Mouse (Mus musculus) liver, embryonic 14.5 days (tissue): ENCODE measurements at regions not wholly inside any gene's neighbourhood (a gene's known extent, or its start where the extent isn't known, plus 50 kb on each side); places are given as distances from the start of the nearest gene placed in this dataset.

Experiments
- ATAC-seq: fragments of 200-750 bp; cut with Nextera tagmentation; 2 replicates; pipeline ENCODE4 v1.8.0; 2017; ENCODE audit warnings: moderate number of reproducible peaks, mild to moderate bottlenecking, moderate library complexity; ENCODE audit not compliant: insufficient read depth
- DNase-seq, 3 experiments: peaks; one replicate each; pipeline ENCODE4 v3.0.0-alpha.2; 2012 to 2013; ENCODE audit warnings: low read depth in 3 of 3, low spot score in 3 of 3
- H3K27ac ChIP-seq: fragments of 300-500 bp; sonication (generic); 2 replicates; pipeline ENCODE4 v1.5.1; 2014; ENCODE audit warnings: moderate library complexity, mild to moderate bottlenecking, control low read depth, inconsistent platforms
- H3K27me3 ChIP-seq: fragments of 300-500 bp; sonication (generic); 2 replicates; pipeline ENCODE4 v1.6.1; 2014; ENCODE audit warnings: mild to moderate bottlenecking, low read length, moderate library complexity; ENCODE audit not compliant: control insufficient read depth, insufficient read depth
- H3K36me3 ChIP-seq: fragments of 300-500 bp; sonication (generic); replicated peaks from 2 replicates; pipeline ENCODE4 v1.6.1; 2014; ENCODE audit warnings: low read depth; ENCODE audit not compliant: control insufficient read depth, insufficient read depth
- H3K4me1 ChIP-seq, 2 experiments: fragments of 200-500 bp in 1 of 2; fragments of 300-500 bp in 1 of 2; sonication (generic) in 1 of 2; replicated peaks; 2 replicates each; pipeline ENCODE4 v1.6.1; 2012 to 2014; ENCODE audit warnings: antibody characterized with exemption in 1 of 2, inconsistent platforms in 1 of 2, low read length in 1 of 2; ENCODE audit not compliant: control insufficient read depth in 2 of 2, insufficient read depth in 2 of 2
- H3K4me2 ChIP-seq: fragments of 300-500 bp; sonication (generic); 2 replicates; pipeline ENCODE4 v1.6.1; 2014; ENCODE audit warnings: low read depth, mild to moderate bottlenecking, control low read depth, moderate library complexity
- H3K4me3 ChIP-seq, 2 experiments: fragments of 200-500 bp in 1 of 2; fragments of 300-500 bp in 1 of 2; sonication (generic) in 1 of 2; 2 replicates each; pipeline ENCODE4 v1.5.1; 2012 to 2014; ENCODE audit warnings: low read depth in 2 of 2, low read length in 2 of 2, mild to moderate bottlenecking in 2 of 2, control low read depth in 1 of 2, inconsistent platforms in 1 of 2, moderate library complexity in 1 of 2; ENCODE audit not compliant: insufficient read depth in 1 of 2
- H3K9ac ChIP-seq: fragments of 300-500 bp; sonication (generic); replicated peaks from 2 replicates; pipeline ENCODE4 v1.6.1; 2014; ENCODE audit warnings: mild to moderate bottlenecking, control low read depth, moderate library complexity
- H3K9me3 ChIP-seq: fragments of 300-500 bp; sonication (generic); 2 replicates; pipeline ENCODE4 v1.6.1; 2016; ENCODE audit warnings: low read length, mixed read lengths; ENCODE audit not compliant: control insufficient read depth
- CTCF ChIP-seq: IDR thresholded peaks from 2 replicates; pipeline ENCODE4 v1.5.1; 2016; ENCODE audit warnings: antibody characterized with exemption, low read depth, control low read depth
- EP300 ChIP-seq: IDR thresholded peaks from 2 replicates; pipeline ENCODE4 v1.6.1; 2016; ENCODE audit warnings: antibody characterized with exemption, low read depth
- WGBS: fragments of 180-500 bp; shearing (Covaris S2); extraction: QIAGEN DNeasy Blood & Tissue Kit; methylation state at CpG from one replicate; pipeline ENCODE4 v1.1.7; 2014; ENCODE audit not compliant: insufficient replicate concordance; 5-methylcytosine and 5-hydroxymethylcytosine counted together

GRCm38 (mm10) chr5:52309317-52310060 lies 54.1 kb upstream of the Sod3 start:
- H3K4me3 ChIP-seq: no peak overlapping the region
- no peak overlapping the region for H3K9ac ChIP-seq
- ATAC-seq: no peak
- TF ChIP-seq CTCF (no peak), EP300 (no peak)
- no peaks in the 10 kb centered on the region for H3K27me3 ChIP-seq
- no peak for DNase-seq
- 66% methylated on average over 11 of the region's 11 CpGs for WGBS
- H3K4me2 ChIP-seq: no peak overlapping the region
- no peaks in the 10 kb centered on the region for H3K9me3 ChIP-seq
- no peaks in the 10 kb centered on the region for H3K36me3 ChIP-seq
- H3K27ac ChIP-seq: no peak overlapping the region
- no peaks in the 10 kb centered on the region for H3K4me1 ChIP-seq

- DNase-seq: no peak
- no peak for ATAC-seq
- no peaks in the 10 kb centered on the region for H3K27me3 ChIP-seq
- no peak overlapping the region for H3K4me3 ChIP-seq
- no peaks in the 10 kb centered on the region for H3K9me3 ChIP-seq
- no peak overlapping the region for H3K9ac ChIP-seq
- H3K4me2 ChIP-seq: no peak overlapping the region
- WGBS: 52% methylated on average over 3 of the region's 3 CpGs
- H3K36me3 ChIP-seq: no peaks in the 10 kb centered on the region
- no peaks in the 10 kb centered on the region for H3K4me1 ChIP-seq
- no peak overlapping the region for H3K27ac ChIP-seq
- no peak for TF ChIP-seq EP300
- no peak for TF ChIP-seq CTCF
Measured at GRCm38 (mm10) chr5:52296303-52296702, 67.3 kb upstream of the Sod3 start.

DNA sequence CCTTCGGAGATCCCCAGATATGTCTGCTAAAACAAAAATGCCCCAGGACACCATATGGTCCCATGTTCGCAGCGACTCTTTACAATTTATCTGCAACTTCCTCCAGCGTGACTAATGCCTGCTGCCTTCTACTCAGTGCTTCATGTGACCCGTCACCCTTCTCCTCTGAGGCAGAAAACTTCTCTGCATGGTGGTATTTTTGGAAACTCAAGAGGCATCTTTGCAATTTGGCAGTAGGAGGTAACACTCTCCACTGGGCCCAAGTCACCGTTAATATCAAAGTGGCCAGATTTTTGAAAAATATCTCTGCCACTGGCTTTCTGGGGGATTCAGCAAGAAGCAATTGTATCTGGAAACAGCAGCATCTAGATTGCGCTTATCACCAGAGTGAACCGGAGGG lies 69.1 kb upstream of the Sod3 start:
- WGBS: 54% methylated on average over 8 of the region's 8 CpGs
- no peaks in the 10 kb centered on the region for H3K9me3 ChIP-seq
- no peak overlapping the region for H3K4me3 ChIP-seq
- no peak for TF ChIP-seq CTCF
- H3K27ac ChIP-seq: no peak overlapping the region
- ATAC-seq: no peak
- no peak overlapping the region for H3K9ac ChIP-seq
- no peak for DNase-seq
- H3K4me1 ChIP-seq: no peaks in the 10 kb centered on the region
- no peaks in the 10 kb centered on the region for H3K27me3 ChIP-seq
- no peaks in the 10 kb centered on the region for H3K36me3 ChIP-seq
- H3K4me2 ChIP-seq: no peak overlapping the region

- 62% methylated on average over 1 of the region's 1 CpGs for WGBS
- Histone ChIP-seq H3K9ac (no peak overlapping the region), H3K4me3 (no peak overlapping the region), H3K4me1 (no peaks in the 10 kb centered on the region), H3K27me3 (no peaks in the 10 kb centered on the region), H3K4me2 (no peak overlapping the region), H3K27ac (no peak overlapping the region), H3K36me3 (no peaks in the 10 kb centered on the region), H3K9me3 (no peaks in the 10 kb centered on the region)
- no peak for ATAC-seq
- no peak for DNase-seq
- TF ChIP-seq EP300 (no peak), CTCF (no peak)
Measured at GRCm38 (mm10) chr5:52288319-52288718, 75.3 kb upstream of the Sod3 start.

- Histone ChIP-seq H3K27me3 (no peaks in the 10 kb centered on the region), H3K36me3 (no peaks in the 10 kb centered on the region), H3K9ac (no peak overlapping the region), H3K4me2 (no peak overlapping the region), H3K27ac (no peak overlapping the region), H3K4me1 (no peaks in the 10 kb centered on the region), H3K4me3 (no peak overlapping the region), H3K9me3 (no peaks in the 10 kb centered on the region)
- TF ChIP-seq CTCF (no peak), EP300 (no peak)
- WGBS: 65% methylated on average over 2 of the region's 2 CpGs
- no peak for ATAC-seq
- DNase-seq: no peak
Measured at GRCm38 (mm10) chr5:52280871-52281270, 82.7 kb upstream of the Sod3 start.
